Mouse (Mus musculus): ENCODE data around the gene Zyg11a.

GRCm38 (mm10) chr4:108204629-108205028, 13.2 kb downstream of the Zyg11a start:
- TF ChIP-seq CTCF (IDR thresholded peaks at IDR 0.05; ENCODE audit: low read depth) (no peak), EP300 (optimal IDR thresholded peaks at IDR 0.05) (no peak)
